In genomic region chr7:37979729-37980128, GRCm38 (mm10) we compare ENCODE assay signal across 21 mouse cellular contexts. TPM values are rescaled to one million over a fixed set of nuclear protein-coding genes. Genes with fewer than 3 reads are reported as not detected.
DNase-seq lines count a peak whose midpoint lies in the region; TF ChIP-seq lines count a peak whose summit lies in the region.
"Had no signal": no experiment of that assay in that cellular context is flagged by ENCODE, and none has a peak within 500 bp of the region (broad histone marks: within the 10 kb centered on the region; RNA-seq: fewer than 3 reads in every experiment).

No protein-coding gene starts in this region.

- TF ChIP-seq CTCF in left cerebral cortex, adult 2 months (IDR thresholded peaks at IDR 0.05), result no peak

- no peak for DNase-seq in left cerebral cortex, adult 2 months (ENCODE audit: extremely low spot score in 1 of 2, low spot score in 2 of 2)
- DNase-seq in left cerebral cortex, adult 11 months (ENCODE audit: low spot score), result no peak
- peak; percentile 11 to 18 for DNase-seq in right cerebral cortex, postnatal 36 days (ENCODE audit: low spot score in 2 of 2)
- DNase-seq in right cerebral cortex, postnatal 10 days (ENCODE audit: low spot score in 2 of 2), result no peak
- DNase-seq in brain, adult 2 months (ENCODE audit: low read depth, low spot score), result peak; percentile 52
- DNase-seq in embryo, embryonic 10.5 days (ENCODE audit: low spot score), result no peak
- no peak for DNase-seq in thymus, postnatal 36 days
- DNase-seq: adrenal gland, adult 8-10 months; adrenal gland, postnatal 14 days; adrenal gland, postnatal 36 days; cerebellum, adult 11 months; cerebellum, adult 18-20 months; cerebellum, adult 8-10 months; cerebellum, adult 9-11 months; cerebellum, postnatal 14 days; cerebellum, postnatal 36 days; forebrain, postnatal 0 days had no signal

- H3K4me3 ChIP-seq in left cerebral cortex, adult 2 months, result no peak overlapping the region
- H3K4me3 ChIP-seq: embryonic facial prominence, embryonic 10.5 days; embryonic facial prominence, embryonic 12.5 days; forebrain, embryonic 13.5 days; forebrain, embryonic 15.5 days had no signal

- intact Hi-C loops in left cerebral cortex, adult 2 months (cut with DNase I), result no loop called here

- H3K27ac ChIP-seq in left cerebral cortex, adult 2 months, result 0 out of 2 replicates have a peak overlapping the region, but pooled peaks have one; percentile 11
- H3K27ac ChIP-seq: embryonic facial prominence, embryonic 10.5 days; embryonic facial prominence, embryonic 12.5 days; forebrain, embryonic 13.5 days; forebrain, embryonic 15.5 days had no signal

RNA-seq across cellular contexts. Expression of gene Uri1, which starts 43.6 kb away (rescaled TPM):
- total RNA-seq in left cerebral cortex, adult 2 months (2021), result 10 to 100 TPM; 39.2 to 51.4 TPM

Comparison
In these comparisons a context has a peak if more than half of its experiments do, and no peak if none do; other contexts are left out.
1. DNase-seq: peak in right cerebral cortex, postnatal 36 days (2 of 2) and brain, adult 2 months (single experiment); none in left cerebral cortex, adult 2 months (0 of 2), left cerebral cortex, adult 11 months (single experiment), right cerebral cortex, postnatal 10 days (0 of 2), embryo, embryonic 10.5 days (single experiment) and thymus, postnatal 36 days (0 of 2).